In genomic region chr8:94770945-94771344, GRCm38 (mm10) we compare ENCODE assay signal across 9 mouse cellular contexts. TPM values are rescaled to one million over a fixed set of nuclear protein-coding genes. Genes with fewer than 3 reads are reported as not detected.
DNase-seq lines count a peak whose midpoint lies in the region; ATAC-seq and TF ChIP-seq lines count a peak whose summit lies in the region.
"Had no signal": no experiment of that assay in that cellular context is flagged by ENCODE, and none has a peak within 500 bp of the region (broad histone marks: within the 10 kb centered on the region; RNA-seq: fewer than 3 reads in every experiment).

No protein-coding gene starts in this region.

- TF ChIP-seq EP300 in liver, embryonic 14.5 days (IDR thresholded peaks at IDR 0.05; ENCODE audit: low read depth): 0 out of 2 replicates have a peak, but pooled peaks have one; percentile 18

- peak; percentile 39 to 41 for DNase-seq in adrenal gland, adult 18-20 months (ENCODE audit: low spot score in 2 of 2)
- DNase-seq in adrenal gland, adult 8-10 months: no peak
- DNase-seq in right cerebral cortex, postnatal 4 days: peak; percentile 46
- no peak for DNase-seq in right cerebral cortex, postnatal 36 days (ENCODE audit: low spot score in 2 of 2)
- no peak for DNase-seq in liver, embryonic 14.5 days (ENCODE audit: low read depth in 3 of 3, low spot score in 3 of 3)
- no peak for DNase-seq in layer of hippocampus, postnatal 25 days (ENCODE audit: extremely low spot score in 1 of 2, low spot score in 1 of 2)
- no peak for DNase-seq in spleen, postnatal 10 days (ENCODE audit: low spot score in 2 of 2)

- TF ChIP-seq CTCF in liver, embryonic 14.5 days (IDR thresholded peaks at IDR 0.05; ENCODE audit: low read depth): no peak

- H3K4me2 ChIP-seq in liver, embryonic 14.5 days (ENCODE audit: low read depth): no peak overlapping the region
- 0 out of 2 replicates have a peak overlapping the region, but pooled peaks have one; percentile 84 for H3K4me2 ChIP-seq in stomach, embryonic 14.5 days (replicated peaks; ENCODE audit: low read depth, low read length)

- H3K36me3 ChIP-seq in liver, embryonic 14.5 days (replicated peaks; ENCODE audit: control insufficient read depth, insufficient read depth, low read depth): no peaks in the 10 kb centered on the region
- H3K36me3 ChIP-seq in stomach, embryonic 14.5 days (ENCODE audit: control insufficient read depth, insufficient read depth, low read length): no peaks in the 10 kb centered on the region

- no peak overlapping the region for H3K9ac ChIP-seq in liver, embryonic 14.5 days (replicated peaks)
- no peak overlapping the region for H3K9ac ChIP-seq in stomach, embryonic 14.5 days (replicated peaks; ENCODE audit: low read depth, low read length)

- peaks cover 49% of the 10 kb centered on the region for H3K27me3 ChIP-seq in liver, embryonic 14.5 days (ENCODE audit: control insufficient read depth, insufficient read depth, low read length)
- H3K27me3 ChIP-seq in stomach, embryonic 14.5 days (ENCODE audit: control insufficient read depth, insufficient read depth, low read length): peaks cover 16% of the 10 kb centered on the region

- WGBS in liver, embryonic 14.5 days (ENCODE audit: insufficient replicate concordance): 43% methylated on average over 6 of the region's 6 CpGs
- 28% methylated on average over 6 of the region's 6 CpGs for WGBS in stomach, embryonic 14.5 days

- H3K4me3 ChIP-seq in liver, embryonic 14.5 days (ENCODE audit: insufficient read depth in 1 of 2, low read depth in 2 of 2, low read length in 2 of 2): no peak overlapping the region
- no peak overlapping the region for H3K4me3 ChIP-seq in stomach, embryonic 14.5 days (ENCODE audit: low read depth, low read length)

- no peak overlapping the region for H3K27ac ChIP-seq in liver, embryonic 14.5 days
- H3K27ac ChIP-seq in stomach, embryonic 14.5 days (ENCODE audit: low read length): no peak overlapping the region

- no peaks in the 10 kb centered on the region for H3K9me3 ChIP-seq in liver, embryonic 14.5 days (ENCODE audit: control insufficient read depth, low read length)
- H3K9me3 ChIP-seq in stomach, embryonic 14.5 days (ENCODE audit: control insufficient read depth, low read depth, low read length): no peaks in the 10 kb centered on the region

- peaks cover 3 to 11% of the 10 kb centered on the region in 2 experiments; a peak in 2 of 4 replicates for H3K4me1 ChIP-seq in liver, embryonic 14.5 days (replicated peaks; ENCODE audit: control insufficient read depth in 2 of 2, insufficient read depth in 2 of 2, low read length in 1 of 2)
- peaks cover 10% of the 10 kb centered on the region; the same call in 1 of the 2 replicates for H3K4me1 ChIP-seq in stomach, embryonic 14.5 days (ENCODE audit: control insufficient read depth, insufficient read depth, low read length)

- ATAC-seq in liver, embryonic 14.5 days (ENCODE audit: insufficient read depth): peak; percentile 57; the same call in 1 of the 2 replicates
- 0 out of 2 replicates have a peak, but pooled peaks have one; percentile 62 for ATAC-seq in stomach, embryonic 14.5 days (ENCODE audit: insufficient number of reproducible peaks, insufficient read depth, low FRiP score, low read depth)

RNA-seq across cellular contexts. Expression of gene Cx3cl1, which starts 0.9 kb away (rescaled TPM):
- 10 to 100 TPM; 31.3 to 35.4 TPM for total RNA-seq in adrenal gland, adult 18-20 months (2021)
- total RNA-seq in adrenal gland, adult 8-10 months (2022): 10 to 100 TPM; 27.2 to 62.7 (median 45.0) TPM
- polyA plus RNA-seq in liver, embryonic 14.5 days (2012; rRNA removed): 0.11 and 0.12 TPM in 2 replicates
- polyA plus RNA-seq in liver, embryonic 14.5 days (2014; fragmentation: Nextera tagmentation; extraction: Ambion mirVana): 0.33 and 0.34 TPM in 2 replicates
- 7.4 and 11.1 TPM in 2 replicates for polyA plus RNA-seq in stomach, embryonic 14.5 days (2014; fragmentation: Nextera tagmentation; extraction: Ambion mirVana)
- 100 to 1,000 TPM; 490 to 500 TPM for total RNA-seq in layer of hippocampus, postnatal 25 days (2021)

RNA-seq across cellular contexts. Expression of gene Ccl22, which starts 25.6 kb away (rescaled TPM):
- total RNA-seq in adrenal gland, adult 18-20 months (2021): under 1 TPM in 1 of 2 experiments, not detected in 1; 0.60 TPM
- under 1 TPM in 1 of 4 experiments, not detected in 3; 0.59 TPM for total RNA-seq in adrenal gland, adult 8-10 months (2022)
- 0.17 and 0.19 TPM in 2 replicates for polyA plus RNA-seq in liver, embryonic 14.5 days (2012; rRNA removed)
- polyA plus RNA-seq in liver, embryonic 14.5 days (2014; fragmentation: Nextera tagmentation; extraction: Ambion mirVana): 0.22 and 0.45 TPM in 2 replicates
- polyA plus RNA-seq in stomach, embryonic 14.5 days (2014; fragmentation: Nextera tagmentation; extraction: Ambion mirVana): not detected in 2 replicates
- not detected for total RNA-seq in layer of hippocampus, postnatal 25 days (2021)

RNA-seq across cellular contexts. Expression of gene Ccl17, which starts 39.3 kb away (rescaled TPM):
- 1 to 10 TPM; 1.4 to 1.8 TPM for total RNA-seq in adrenal gland, adult 18-20 months (2021)
- 1 to 10 TPM in 3 of 4 experiments, under 1 TPM in 1; 0.55 to 4.4 (median 1.7) TPM for total RNA-seq in adrenal gland, adult 8-10 months (2022)
- polyA plus RNA-seq in liver, embryonic 14.5 days (2012; rRNA removed): 0.11 and 0.34 TPM in 2 replicates
- not detected in 2 replicates for polyA plus RNA-seq in liver, embryonic 14.5 days (2014; fragmentation: Nextera tagmentation; extraction: Ambion mirVana)
- 0.56 TPM in 1 of 2 replicates, not detected in the other for polyA plus RNA-seq in stomach, embryonic 14.5 days (2014; fragmentation: Nextera tagmentation; extraction: Ambion mirVana)
- 1 to 10 TPM; 3.3 to 5.2 TPM for total RNA-seq in layer of hippocampus, postnatal 25 days (2021)
- polyA plus RNA-seq: spleen, adult 2 months had no signal

Comparison
In these comparisons a context has a peak if more than half of its experiments do, and no peak if none do; other contexts are left out.
1. DNase-seq: peak in adrenal gland, adult 18-20 months (2 of 2) and right cerebral cortex, postnatal 4 days (single experiment); none in adrenal gland, adult 8-10 months (single experiment), right cerebral cortex, postnatal 36 days (0 of 2), liver, embryonic 14.5 days (0 of 3), layer of hippocampus, postnatal 25 days (0 of 2) and spleen, postnatal 10 days (0 of 2).
2. RNA of gene Cx3cl1, which starts 0.9 kb away (total RNA-seq): 490 to 500 TPM in layer of hippocampus, postnatal 25 days; 27.2 to 62.7 TPM in adrenal gland, adult 8-10 months and 31.3 to 35.4 TPM in adrenal gland, adult 18-20 months; every median in the first group is over 4 times any median in the second.